Mouse (Mus musculus) stomach, embryonic 15.5 days (tissue): ENCODE measurements around the gene Arhgap24. TPM values are rescaled to one million over a fixed set of nuclear protein-coding genes. Genes with fewer than 3 reads are reported as not detected.

Source experiments
- ATAC-seq: fragments of 200-750 bp; cut with Nextera tagmentation; 2 replicates; pipeline ENCODE4 v1.8.0; 2017; ENCODE audit warnings: low read depth, moderate number of reproducible peaks, moderate TSS enrichment; ENCODE audit not compliant: insufficient read depth, low FRiP score
- H3K27ac ChIP-seq: fragments of 300-500 bp; sonication (generic); 2 replicates; pipeline ENCODE4 v1.5.1; 2015; ENCODE audit warnings: mild to moderate bottlenecking, inconsistent platforms
- H3K27me3 ChIP-seq: fragments of 300-500 bp; sonication (generic); replicated peaks from 2 replicates; pipeline ENCODE4 v1.6.1; 2015; ENCODE audit warnings: inconsistent platforms
- H3K36me3 ChIP-seq: fragments of 300-500 bp; sonication (generic); 2 replicates; pipeline ENCODE4 v1.6.1; 2015; ENCODE audit warnings: inconsistent platforms
- H3K4me1 ChIP-seq: fragments of 300-500 bp; sonication (generic); 2 replicates; pipeline ENCODE4 v1.6.1; 2015; ENCODE audit warnings: inconsistent platforms
- H3K4me2 ChIP-seq: fragments of 300-500 bp; sonication (generic); 2 replicates; pipeline ENCODE4 v1.6.1; 2015; ENCODE audit warnings: mild to moderate bottlenecking, inconsistent platforms
- H3K4me3 ChIP-seq: fragments of 300-500 bp; sonication (generic); replicated peaks from 2 replicates; pipeline ENCODE4 v1.5.1; 2015; ENCODE audit warnings: inconsistent platforms
- H3K9ac ChIP-seq: fragments of 300-500 bp; sonication (generic); 2 replicates; pipeline ENCODE4 v1.6.1; 2015; ENCODE audit warnings: inconsistent platforms
- H3K9me3 ChIP-seq: fragments of 300-500 bp; sonication (generic); 2 replicates; pipeline ENCODE4 v1.6.1; 2016; ENCODE audit warnings: inconsistent platforms
- WGBS: fragments of 180-500 bp; shearing (Covaris S2); methylation state at CpG from one replicate; pipeline ENCODE4 v1.1.7; 2015; 5-methylcytosine and 5-hydroxymethylcytosine counted together
- polyA plus RNA-seq: library from polyadenylated mRNA; unstranded; fragments of >200 nt; fragmentation: Nextera tagmentation; extraction: Ambion mirVana; gene quantifications from 2 replicates; pipeline ENCODE4 v1.2.1, GENCODE M21; 2015

Gene Arhgap24
- polyA plus RNA-seq = 22.9 and 23.1 TPM in 2 replicates

GRCm38 (mm10) chr5:102481215-102482211 lies at the start of gene Arhgap24:
Arhgap24 (plus strand) TSS chr5:102481391.
- H3K36me3 ChIP-seq = no peaks in the 10 kb centered on the region
- peak within 1 kb of the TSS; percentile 81 for H3K4me2 ChIP-seq
- WGBS = under 1% methylated on average over 44 of the region's 44 CpGs
- peak within 1 kb of the TSS; percentile 97 for H3K27ac ChIP-seq
- peak within 1 kb of the TSS; percentile 61 for H3K4me3 ChIP-seq
- ATAC-seq = peak; percentile 92
- peak within 1 kb of the TSS; percentile 53 for H3K9ac ChIP-seq
- no peaks in the 10 kb centered on the region for H3K9me3 ChIP-seq
- no peaks in the 10 kb centered on the region for H3K27me3 ChIP-seq
- H3K4me1 ChIP-seq = peaks cover 11% of the 10 kb centered on the region

GRCm38 (mm10) chr5:102434182-102434581 lies 47.0 kb upstream of the Arhgap24 start:
- Histone ChIP-seq H3K27me3 (no peaks in the 10 kb centered on the region), H3K4me3 (no peak overlapping the region), H3K27ac (no peak overlapping the region), H3K9ac (no peak overlapping the region), H3K4me1 (0 out of 2 replicates have a peak, but pooled peaks cover 9% of the 10 kb centered on the region), H3K4me2 (no peak overlapping the region), H3K36me3 (no peaks in the 10 kb centered on the region), H3K9me3 (no peaks in the 10 kb centered on the region)
- no peak for ATAC-seq
- 19% methylated on average over 4 of the region's 4 CpGs for WGBS

GRCm38 (mm10) chr5:102436581-102436980 lies 44.6 kb upstream of the Arhgap24 start:
- no peaks in the 10 kb centered on the region for H3K9me3 ChIP-seq
- no peaks in the 10 kb centered on the region for H3K36me3 ChIP-seq
- 0 out of 2 replicates have a peak, but pooled peaks cover 9% of the 10 kb centered on the region for H3K4me1 ChIP-seq
- no peak overlapping the region for H3K4me2 ChIP-seq
- no peak overlapping the region for H3K9ac ChIP-seq
- no peak overlapping the region for H3K4me3 ChIP-seq
- WGBS = 66% methylated on average over 8 of the region's 8 CpGs
- no peak overlapping the region for H3K27ac ChIP-seq
- no peak for ATAC-seq
- H3K27me3 ChIP-seq = no peaks in the 10 kb centered on the region

GRCm38 (mm10) chr5:102439119-102439877 lies 41.9 kb upstream of the Arhgap24 start:
- peak; percentile 76 for ATAC-seq
- WGBS = 43% methylated on average over 9 of the region's 9 CpGs

GRCm38 (mm10) chr5:102447436-102447835 lies 33.8 kb upstream of the Arhgap24 start:
- Histone ChIP-seq H3K27me3 (no peaks in the 10 kb centered on the region), H3K9ac (no peak overlapping the region), H3K9me3 (no peaks in the 10 kb centered on the region), H3K4me3 (no peak overlapping the region), H3K4me2 (no peak overlapping the region), H3K27ac (no peak overlapping the region), H3K4me1 (0 out of 2 replicates have a peak, but pooled peaks cover 6% of the 10 kb centered on the region), H3K36me3 (no peaks in the 10 kb centered on the region)
- 90% methylated on average over 9 of the region's 9 CpGs for WGBS
- ATAC-seq = no peak

More at GRCm38 (mm10) chr5:102439119-102439877, 41.9 kb upstream of the Arhgap24 start:
- Histone ChIP-seq H3K4me3 (no peak overlapping the region), H3K9me3 (no peaks in the 10 kb centered on the region), H3K27ac (peak overlapping the region; percentile 68; the same call in 1 of the 2 replicates), H3K9ac (no peak overlapping the region), H3K27me3 (no peaks in the 10 kb centered on the region), H3K4me1 (0 out of 2 replicates have a peak, but pooled peaks cover 2% of the 10 kb centered on the region), H3K36me3 (no peaks in the 10 kb centered on the region), H3K4me2 (no peak overlapping the region)

- Histone ChIP-seq H3K9me3 (no peaks in the 10 kb centered on the region), H3K4me2 (no peak overlapping the region), H3K27me3 (no peaks in the 10 kb centered on the region), H3K4me1 (0 out of 2 replicates have a peak, but pooled peaks cover 6% of the 10 kb centered on the region), H3K4me3 (no peak overlapping the region), H3K27ac (no peak overlapping the region), H3K9ac (no peak overlapping the region), H3K36me3 (no peaks in the 10 kb centered on the region)
- ATAC-seq = no peak
- 87% methylated on average over 2 of the region's 2 CpGs for WGBS
Measured at GRCm38 (mm10) chr5:102450897-102451296, 30.3 kb upstream of the Arhgap24 start.

GRCm38 (mm10) chr5:102452079-102452797 lies 29.0 kb upstream of the Arhgap24 start:
- 57% methylated on average over 7 of the region's 7 CpGs for WGBS
- no peaks in the 10 kb centered on the region for H3K9me3 ChIP-seq
- 0 out of 2 replicates have a peak, but pooled peaks cover 6% of the 10 kb centered on the region for H3K4me1 ChIP-seq
- H3K27ac ChIP-seq = no peak overlapping the region
- H3K4me2 ChIP-seq = no peak overlapping the region
- H3K27me3 ChIP-seq = no peaks in the 10 kb centered on the region
- ATAC-seq = no peak
- no peaks in the 10 kb centered on the region for H3K36me3 ChIP-seq
- no peak overlapping the region for H3K4me3 ChIP-seq
- no peak overlapping the region for H3K9ac ChIP-seq

GRCm38 (mm10) chr5:102453324-102453723 lies 27.9 kb upstream of the Arhgap24 start:
- H3K27ac ChIP-seq = no peak overlapping the region
- H3K27me3 ChIP-seq = no peaks in the 10 kb centered on the region
- H3K4me2 ChIP-seq = no peak overlapping the region
- no peaks in the 10 kb centered on the region for H3K9me3 ChIP-seq
- no peak for ATAC-seq
- H3K36me3 ChIP-seq = no peaks in the 10 kb centered on the region
- H3K9ac ChIP-seq = no peak overlapping the region
- H3K4me3 ChIP-seq = no peak overlapping the region
- WGBS = 75% methylated on average over 2 of the region's 2 CpGs
- H3K4me1 ChIP-seq = 0 out of 2 replicates have a peak, but pooled peaks cover 6% of the 10 kb centered on the region

- Histone ChIP-seq H3K4me3 (no peak overlapping the region), H3K4me2 (no peak overlapping the region), H3K27me3 (no peaks in the 10 kb centered on the region), H3K4me1 (0 out of 2 replicates have a peak, but pooled peaks cover 6% of the 10 kb centered on the region), H3K27ac (no peak overlapping the region), H3K36me3 (no peaks in the 10 kb centered on the region), H3K9me3 (no peaks in the 10 kb centered on the region), H3K9ac (no peak overlapping the region)
- no peak for ATAC-seq
- WGBS = 39% methylated on average over 2 of the region's 2 CpGs
Measured at GRCm38 (mm10) chr5:102455247-102455646, 25.9 kb upstream of the Arhgap24 start.

GRCm38 (mm10) chr5:102460452-102461197 lies 20.6 kb upstream of the Arhgap24 start:
- Histone ChIP-seq H3K27ac (peak overlapping the region; percentile 55; the same call in 1 of the 2 replicates), H3K9me3 (no peaks in the 10 kb centered on the region), H3K36me3 (no peaks in the 10 kb centered on the region), H3K4me2 (no peak overlapping the region), H3K27me3 (no peaks in the 10 kb centered on the region), H3K4me3 (no peak overlapping the region), H3K9ac (no peak overlapping the region), H3K4me1 (no peaks in the 10 kb centered on the region)
- ATAC-seq = peak; percentile 92
- WGBS = 51% methylated on average over 12 of the region's 12 CpGs
